Mouse (Mus musculus): Measurements from ENCODE around the gene Fam83c.

DNA sequence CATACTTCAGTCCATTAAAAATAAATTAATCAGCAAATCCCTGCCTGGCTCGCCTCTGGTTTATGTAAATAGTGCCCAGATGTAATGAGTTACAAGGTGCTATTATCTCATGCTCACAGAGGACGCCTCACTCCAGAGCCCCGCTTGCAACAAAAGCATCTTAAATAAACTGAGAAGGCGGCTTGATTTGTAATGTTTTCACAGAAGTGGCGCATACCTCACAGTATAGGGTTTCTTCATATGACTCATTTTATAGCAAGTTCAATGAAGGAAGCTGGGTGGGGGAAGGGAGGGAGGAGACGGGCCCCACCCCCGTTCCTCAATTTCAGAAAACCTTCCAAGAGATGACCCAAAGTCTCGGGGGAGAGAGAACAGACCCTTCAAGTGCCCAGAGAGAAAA lies 12.3 kb upstream of the Fam83c start:
- TF ChIP-seq POLR2A (IDR thresholded peaks at IDR 0.05; ENCODE audit: control insufficient read depth in 1 of 2, insufficient read depth in 1 of 2, low read depth in 1 of 2, low read length in 2 of 2, poor library complexity in 1 of 2): no peak
- TF ChIP-seq TAL1 (IDR thresholded peaks at IDR 0.05; ENCODE audit: low read length): no peak
- TF ChIP-seq CTCF (IDR thresholded peaks at IDR 0.05 in 2 of 3, conservative IDR thresholded peaks at IDR 0.05 in 1 of 3; ENCODE audit: control insufficient read depth in 1 of 3, insufficient read depth in 1 of 3, low read depth in 2 of 3, low read length in 3 of 3, poor library complexity in 1 of 3, severe bottlenecking in 1 of 3): no peak
- no peak for TF ChIP-seq GATA1 (IDR thresholded peaks at IDR 0.05; ENCODE audit: low read depth, low read length)

Data from MEL (cell line).